27 mouse cellular contexts compared by ENCODE assay signal in the genomic region with DNA sequence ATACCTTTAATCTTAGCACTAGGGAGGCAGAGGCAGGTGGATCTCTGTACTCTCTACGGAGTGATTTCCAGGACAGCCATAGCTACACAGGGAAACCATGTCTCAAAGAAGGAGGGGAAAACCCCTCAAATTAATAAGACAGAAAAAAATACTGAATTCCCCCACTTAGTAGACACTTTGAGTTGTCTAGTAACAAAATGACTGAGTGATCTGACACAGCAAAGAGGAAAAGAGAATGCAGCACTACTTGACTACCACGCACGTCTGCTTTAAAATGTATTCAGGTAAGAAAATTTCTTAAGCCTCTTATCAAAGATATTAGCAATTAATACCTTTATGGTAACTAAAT.
"Had no signal": no experiment of that assay in that cellular context is flagged by ENCODE, and none has a peak within 500 bp of the region (broad histone marks: within the 10 kb centered on the region; RNA-seq: fewer than 3 reads in every experiment).

No protein-coding gene starts in this region.

- H3K4me3 ChIP-seq: embryonic facial prominence, embryonic 10.5 days; embryonic facial prominence, embryonic 12.5 days; embryonic facial prominence, embryonic 13.5 days; embryonic facial prominence, embryonic 15.5 days; erythroblast, embryonic 14.5 days; forebrain, embryonic 10.5 days; forebrain, embryonic 12.5 days; forebrain, embryonic 13.5 days; forebrain, embryonic 15.5 days; gastrocnemius, adult 2 months; heart, adult 2 months had no signal

- H3K4me2 ChIP-seq: embryonic facial prominence, embryonic 12.5 days; embryonic facial prominence, embryonic 13.5 days; embryonic facial prominence, embryonic 15.5 days; forebrain, embryonic 12.5 days; forebrain, embryonic 13.5 days; forebrain, embryonic 15.5 days had no signal

- H3K27ac ChIP-seq: embryonic facial prominence, embryonic 10.5 days; embryonic facial prominence, embryonic 12.5 days; embryonic facial prominence, embryonic 13.5 days; embryonic facial prominence, embryonic 15.5 days; forebrain, embryonic 10.5 days; forebrain, embryonic 13.5 days; forebrain, embryonic 15.5 days; gastrocnemius, adult 2 months; heart, adult 2 months had no signal

- H3K9ac ChIP-seq: embryonic facial prominence, embryonic 12.5 days; embryonic facial prominence, embryonic 13.5 days; embryonic facial prominence, embryonic 15.5 days; forebrain, embryonic 12.5 days; forebrain, embryonic 13.5 days; forebrain, embryonic 15.5 days; forebrain, postnatal 0 days had no signal

- H3K9me3 ChIP-seq: embryonic facial prominence, embryonic 10.5 days; embryonic facial prominence, embryonic 12.5 days; embryonic facial prominence, embryonic 13.5 days; embryonic facial prominence, embryonic 15.5 days; forebrain, embryonic 10.5 days; forebrain, embryonic 12.5 days; forebrain, embryonic 13.5 days; forebrain, embryonic 15.5 days had no signal

- H3K27me3 ChIP-seq: embryonic facial prominence, embryonic 12.5 days; embryonic facial prominence, embryonic 13.5 days; embryonic facial prominence, embryonic 15.5 days; forebrain, embryonic 12.5 days; forebrain, embryonic 13.5 days; forebrain, embryonic 15.5 days had no signal

- H3K4me1 ChIP-seq: embryonic facial prominence, embryonic 10.5 days; embryonic facial prominence, embryonic 12.5 days; embryonic facial prominence, embryonic 13.5 days; embryonic facial prominence, embryonic 15.5 days; forebrain, embryonic 10.5 days; forebrain, embryonic 12.5 days; forebrain, embryonic 13.5 days; forebrain, embryonic 15.5 days had no signal

- DNase-seq: cerebellum, adult 9-10 months; cerebellum, adult 9-11 months; cerebellum, postnatal 10 days; cerebellum, postnatal 14 days; cerebellum, postnatal 25 days; cerebellum, postnatal 36 days; embryo, embryonic 11 days; forebrain, postnatal 0 days; gastrocnemius, adult 2 months; gastrocnemius, postnatal 10 days; gastrocnemius, postnatal 14 days; gastrocnemius, postnatal 25 days; gastrocnemius, postnatal 36 days; heart, adult 11 months; heart, adult 18-20 months; heart, adult 2 months had no signal

- ATAC-seq: forebrain, embryonic 13.5 days; forebrain, embryonic 14.5 days; forebrain, embryonic 15.5 days; forebrain, embryonic 16.5 days; forebrain, postnatal 0 days had no signal
